Mouse (Mus musculus): ENCODE measurements around the gene Vmn1r30. TPM values are rescaled to one million over a fixed set of nuclear protein-coding genes. Genes with fewer than 3 reads are reported as not detected.

Gene Vmn1r30
- total RNA-seq (2021) = not detected
- long read RNA-seq, experiment 1 = 0 reads
- long read RNA-seq, experiment 2 = 0 reads

GRCm38 (mm10) chr6:58443285-58443684 lies at the start of gene Vmn1r30:
Vmn1r30 (minus strand) TSS chr6:58443385.
- DNase-seq = no peak
- intact Hi-C loops (cut with DNase I) = no loop called here

- intact Hi-C loops (cut with DNase I) = loop anchor here (5.0 kb wide), 1 partner anchor 418 kb away; no protein-coding TSS in a partner anchor
- DNase-seq = no peak
Observed at GRCm38 (mm10) chr6:58475230-58475629, 32.0 kb upstream of the Vmn1r30 start, which contains the start of gene Vmn1r31. Vmn1r31 (minus strand) TSS chr6:58475330.

Other genes starting within 250 kb of the Vmn1r30 start
- gene Vmn1r27, start 224.6 kb downstream of the Vmn1r30 start, total RNA-seq (2021) = not detected
- gene Vmn1r28, start 181.3 kb downstream of the Vmn1r30 start, total RNA-seq (2021) = not detected
- not detected for gene Vmn1r29, start 141.8 kb downstream of the Vmn1r30 start, total RNA-seq (2021)
- not detected for gene Vmn1r31, start 31.9 kb upstream of the Vmn1r30 start, total RNA-seq (2021)
- gene Abcg2, start 141.1 kb upstream of the Vmn1r30 start, total RNA-seq (2021) = 10 to 100 TPM; 33.9 to 34.1 TPM

Data from heart, postnatal 14 days (tissue).